Mouse (Mus musculus) 3134 (cell line): Measurements from ENCODE around the gene Gde1.

Source experiments
- DNase-seq: peaks from one replicate; pipeline ENCODE4 v3.0.0-alpha.2; 2011; ENCODE audit warnings: low spot score; ENCODE audit not compliant: insufficient read length; ENCODE audit errors: extremely low read depth

Gene Gde1

GRCm38 (mm10) chr7:118707216-118707615, 1.6 kb upstream of the Gde1 start:
- DNase-seq, result no peak

- no peak for DNase-seq
These were observed 910 bp upstream of the Gde1 start for GRCm38 (mm10) chr7:118706488-118706887.

GRCm38 (mm10) chr7:118706051-118706450, 473 bp upstream of the Gde1 start:
- DNase-seq, result no peak

GRCm38 (mm10) chr7:118704001-118704850, 1.4 kb downstream of the Gde1 start:
- no peak for DNase-seq

GRCm38 (mm10) chr7:118703144-118703561, 2.4 kb downstream of the Gde1 start:
- no peak for DNase-seq

- DNase-seq, result no peak
These were observed 6.7 kb downstream of the Gde1 start for GRCm38 (mm10) chr7:118698882-118699281.

GRCm38 (mm10) chr7:118697168-118697567, 8.4 kb downstream of the Gde1 start:
- DNase-seq, result peak; percentile 25

- DNase-seq, result no peak
These were observed 9.4 kb downstream of the Gde1 start for GRCm38 (mm10) chr7:118696146-118696545.

GRCm38 (mm10) chr7:118691287-118691686, 14.3 kb downstream of the Gde1 start:
- no peak for DNase-seq

- DNase-seq, result no peak
These were observed 16.5 kb downstream of the Gde1 start for GRCm38 (mm10) chr7:118689088-118689487.

- peak; percentile 13 for DNase-seq
These were observed 17.4 kb downstream of the Gde1 start for GRCm38 (mm10) chr7:118688199-118688598.

GRCm38 (mm10) chr7:118676826-118677225, 28.8 kb downstream of the Gde1 start:
- DNase-seq, result no peak

GRCm38 (mm10) chr7:118670142-118670541, 35.4 kb downstream of the Gde1 start:
- DNase-seq, result no peak

GRCm38 (mm10) chr7:118667773-118668172, 37.8 kb downstream of the Gde1 start:
- no peak for DNase-seq

- no peak for DNase-seq
These were observed 48.8 kb downstream of the Gde1 start for GRCm38 (mm10) chr7:118656730-118657129.

- DNase-seq, result no peak
These were observed 52.8 kb downstream of the Gde1 start for GRCm38 (mm10) chr7:118652572-118653295.

GRCm38 (mm10) chr7:118650891-118651290, 54.7 kb downstream of the Gde1 start:
- DNase-seq, result no peak

- no peak for DNase-seq
These were observed 55.5 kb downstream of the Gde1 start for GRCm38 (mm10) chr7:118650119-118650518.

GRCm38 (mm10) chr7:118649328-118649727, 56.2 kb downstream of the Gde1 start:
- DNase-seq, result no peak

GRCm38 (mm10) chr7:118646237-118646636, 59.3 kb downstream of the Gde1 start:
- DNase-seq, result no peak
